Mouse (Mus musculus) spleen, embryonic (tissue): Measurements from ENCODE around the gene Fam174b.

ENCODE experiments used
- CTCF ChIA-PET: fragments of 350-600 bp; sonication (Branson Sonifier 250); formaldehyde crosslinking; loops from one replicate; lab custom pipeline; 2022; lab: Charles Lee

The Fam174b gene

DNA sequence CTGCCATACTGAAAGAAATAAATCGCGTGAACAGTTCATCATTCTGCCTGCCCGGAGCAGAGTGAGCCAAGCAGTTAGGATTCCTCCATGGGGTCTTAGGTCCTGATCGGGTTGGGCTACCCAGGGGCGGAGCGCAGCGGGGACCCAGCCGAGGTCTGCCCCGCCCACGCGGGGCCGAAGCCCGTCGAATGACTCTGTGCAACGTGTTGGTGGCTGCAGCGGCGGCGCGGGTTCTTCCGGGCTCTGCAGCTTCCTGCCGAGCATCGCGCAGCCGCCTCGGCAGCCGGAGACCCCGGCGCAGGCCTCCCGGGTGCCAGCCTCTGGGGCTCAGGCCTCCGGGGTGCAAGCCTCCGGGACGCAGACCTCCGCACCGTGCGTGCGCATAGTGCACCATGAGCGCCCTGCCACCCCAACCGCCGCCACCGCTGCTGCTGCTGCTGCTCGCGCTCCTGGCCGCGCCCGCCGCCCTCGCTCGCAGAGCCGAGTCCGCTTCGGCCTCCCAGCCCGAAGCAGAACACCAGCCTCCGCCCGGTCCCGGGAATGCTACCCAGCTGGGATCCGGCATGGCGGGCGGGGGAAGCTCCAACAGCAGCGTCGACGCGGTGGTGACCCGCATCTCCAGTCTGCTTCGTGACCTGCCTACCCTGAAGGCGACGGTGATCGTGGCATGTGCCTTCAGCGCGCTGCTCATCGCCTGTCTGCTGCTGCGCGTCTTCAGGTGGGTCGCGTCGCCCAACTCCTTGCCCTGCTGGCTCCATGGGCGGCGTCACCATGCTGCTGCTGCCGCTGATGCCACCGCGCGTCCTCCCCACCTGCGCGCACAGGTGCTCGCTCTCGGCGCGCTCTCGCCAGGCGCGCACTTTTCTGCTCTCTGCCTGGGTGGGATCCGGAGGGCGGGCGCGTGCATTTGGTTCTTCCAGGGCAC lies at the start of gene Fam174b:
Fam174b (plus strand) TSS at position 192 of the 925 bp plus-strand sequence.
- CTCF ChIA-PET, result no interaction called here

- CTCF ChIA-PET, result no interaction called here
These were observed 43.0 kb upstream of the Fam174b start for GRCm38 (mm10) chr7:73697092-73697491.

GRCm38 (mm10) chr7:73704305-73704704 lies 35.8 kb upstream of the Fam174b start:
- CTCF ChIA-PET, result no interaction called here

GRCm38 (mm10) chr7:73713506-73713905 lies 26.6 kb upstream of the Fam174b start:
- CTCF ChIA-PET, result no interaction called here

DNA sequence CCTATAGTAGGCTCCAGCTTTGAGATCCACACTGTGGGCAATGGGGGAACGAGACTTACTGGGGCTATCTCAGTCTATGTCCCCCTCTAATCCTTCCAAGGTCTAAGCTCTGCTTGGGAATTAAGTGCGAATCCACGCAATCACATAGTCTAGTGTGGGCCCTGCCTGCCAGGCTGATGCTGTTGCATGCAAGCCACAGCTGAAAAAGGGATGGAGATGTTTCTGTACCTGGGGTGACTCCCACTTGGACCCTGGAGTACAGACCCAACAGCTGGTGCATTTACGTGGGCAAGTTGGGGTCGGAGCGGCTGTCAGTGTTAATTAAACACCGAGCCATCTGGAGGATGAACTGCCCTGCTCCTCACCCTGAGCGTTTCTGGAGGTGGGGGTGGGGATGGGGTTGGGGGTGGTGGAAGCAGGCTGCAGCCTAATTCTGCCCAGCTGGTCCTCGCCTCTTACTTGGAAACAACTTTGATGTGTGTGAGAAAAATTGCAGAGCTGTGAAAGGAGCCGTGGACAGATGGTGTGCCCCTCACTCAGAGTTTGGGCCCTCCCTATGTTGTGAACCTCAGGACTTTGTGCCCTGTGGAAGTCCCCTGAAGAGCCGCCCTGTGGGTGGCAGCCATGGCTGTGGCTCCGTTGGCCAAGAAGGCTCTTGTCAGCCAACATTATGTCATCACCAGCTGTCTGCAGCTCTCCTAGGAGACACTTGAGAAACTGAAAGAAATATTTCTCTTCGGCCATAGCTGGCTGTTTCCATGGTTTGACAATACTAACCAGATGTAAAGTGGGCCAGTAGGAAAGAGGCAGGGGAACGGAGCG lies 24.0 kb upstream of the Fam174b start:
- CTCF ChIA-PET, result no interaction called here

DNA sequence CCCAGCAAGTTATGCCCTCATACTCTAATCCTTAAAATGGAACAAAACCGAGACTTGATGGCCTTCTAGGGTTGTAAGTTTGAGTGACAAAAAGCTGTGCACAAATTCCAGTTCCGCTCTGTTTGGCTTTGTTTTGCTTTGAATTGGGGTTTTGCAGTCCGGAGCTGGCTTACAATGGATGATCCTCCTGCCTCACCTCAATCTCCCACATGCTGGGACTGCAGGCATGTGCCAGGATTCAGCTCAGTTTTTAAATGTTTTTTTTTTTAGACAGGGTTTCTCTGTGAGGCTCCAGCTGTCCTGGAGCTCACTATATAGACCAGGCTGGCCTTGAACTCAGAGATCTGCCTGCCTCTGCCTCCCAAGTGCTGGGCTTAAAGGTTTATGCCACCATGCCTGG lies 23.3 kb upstream of the Fam174b start:
- CTCF ChIA-PET, result no interaction called here

DNA sequence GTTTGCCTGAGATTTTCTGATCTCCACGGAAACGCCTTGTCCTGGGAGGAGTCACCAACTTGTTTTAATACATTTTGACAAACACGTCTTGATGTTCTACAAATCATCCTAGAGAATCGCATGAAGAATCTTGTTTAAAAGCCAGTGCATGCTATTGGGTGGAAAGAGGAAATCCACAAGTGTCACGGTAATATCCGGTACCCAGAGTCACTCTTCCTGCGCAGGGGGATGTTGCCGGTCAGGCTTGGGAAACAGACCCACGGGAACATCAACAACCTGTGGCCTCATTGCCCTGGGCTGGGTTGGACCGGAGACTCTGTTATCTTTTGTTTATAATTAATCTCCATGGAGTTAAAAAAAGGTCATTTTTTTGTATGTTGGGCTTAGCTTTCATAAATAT lies 22.1 kb upstream of the Fam174b start:
- CTCF ChIA-PET, result no interaction called here

DNA sequence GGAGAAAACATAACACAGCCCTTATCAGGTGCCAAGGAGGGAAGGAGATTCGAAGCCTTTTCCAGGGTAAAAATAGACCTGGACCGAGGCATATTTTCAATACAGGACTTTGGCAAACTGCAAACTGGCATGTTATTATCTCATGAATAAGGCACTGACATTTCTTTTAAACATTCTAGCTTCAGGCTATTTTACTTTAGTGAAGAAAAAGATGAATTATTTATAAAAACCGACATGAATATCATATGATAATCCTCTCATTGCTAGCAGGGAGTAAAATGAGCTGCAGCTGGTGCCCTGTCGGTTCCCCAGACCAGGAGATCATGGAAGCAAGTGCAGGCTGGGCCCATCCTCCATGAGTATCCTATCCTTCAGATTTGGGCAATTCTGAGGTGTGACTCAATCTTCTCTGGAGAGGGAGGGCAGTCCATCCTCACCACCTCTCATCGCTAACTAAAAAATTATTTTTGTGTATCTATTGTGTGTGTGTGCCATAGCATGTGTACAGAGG lies 21.6 kb upstream of the Fam174b start:
- CTCF ChIA-PET, result no interaction called here

DNA sequence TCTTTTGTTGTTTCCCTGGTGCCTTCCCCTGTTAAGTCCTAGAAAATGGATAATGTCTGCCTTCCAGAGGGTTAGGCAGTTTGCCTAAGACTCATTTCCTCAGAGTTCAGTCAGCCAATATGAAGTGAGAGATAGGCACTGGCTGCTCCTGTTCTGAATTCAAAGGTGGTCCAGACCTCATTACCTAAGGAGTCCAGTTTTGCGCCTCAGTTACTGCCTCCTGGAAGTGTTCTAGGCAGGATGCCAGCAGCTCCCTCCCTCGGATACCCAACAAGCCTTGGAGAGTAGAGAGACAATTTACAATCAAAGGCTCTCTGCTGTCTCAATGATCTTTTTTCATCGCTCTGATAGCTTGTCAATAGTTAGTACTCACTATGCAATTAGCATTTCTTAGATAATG lies 19.1 kb upstream of the Fam174b start:
- CTCF ChIA-PET, result no interaction called here

- CTCF ChIA-PET, result no interaction called here
These were observed 18.3 kb upstream of the Fam174b start for GRCm38 (mm10) chr7:73721764-73722163.

- CTCF ChIA-PET, result no interaction called here
These were observed 10.2 kb upstream of the Fam174b start for GRCm38 (mm10) chr7:73729913-73730312.

DNA sequence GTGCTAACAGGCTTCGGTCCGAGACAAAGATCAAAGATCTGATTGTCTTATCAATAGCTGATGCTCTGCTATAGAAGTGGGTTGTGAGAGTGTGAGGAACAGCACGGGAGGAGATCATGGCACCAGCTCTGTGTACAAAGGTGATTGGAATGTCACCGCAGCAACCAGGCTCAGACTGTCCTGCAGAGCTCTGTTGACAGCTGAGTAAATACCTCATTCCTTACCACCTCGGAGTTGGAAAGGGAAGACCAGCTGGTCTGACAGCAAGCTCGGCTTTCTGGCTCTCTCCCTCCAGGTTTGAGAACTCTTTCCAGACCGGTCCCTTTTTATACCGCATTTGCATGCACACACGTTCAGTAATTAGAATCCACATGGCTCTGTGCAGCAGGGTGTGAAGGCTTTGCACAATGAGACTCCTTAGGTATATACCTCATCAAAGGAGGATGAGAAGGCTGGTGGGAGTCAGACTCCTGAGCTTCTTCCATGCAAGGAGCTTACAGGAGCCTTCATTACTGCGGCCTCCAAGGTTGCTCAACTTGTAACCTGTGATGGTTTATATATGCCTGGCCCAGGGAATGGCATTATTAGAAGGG lies 9.6 kb upstream of the Fam174b start:
- CTCF ChIA-PET, result no interaction called here

- CTCF ChIA-PET, result no interaction called here
These were observed 4.1 kb upstream of the Fam174b start for GRCm38 (mm10) chr7:73736046-73736445.

DNA sequence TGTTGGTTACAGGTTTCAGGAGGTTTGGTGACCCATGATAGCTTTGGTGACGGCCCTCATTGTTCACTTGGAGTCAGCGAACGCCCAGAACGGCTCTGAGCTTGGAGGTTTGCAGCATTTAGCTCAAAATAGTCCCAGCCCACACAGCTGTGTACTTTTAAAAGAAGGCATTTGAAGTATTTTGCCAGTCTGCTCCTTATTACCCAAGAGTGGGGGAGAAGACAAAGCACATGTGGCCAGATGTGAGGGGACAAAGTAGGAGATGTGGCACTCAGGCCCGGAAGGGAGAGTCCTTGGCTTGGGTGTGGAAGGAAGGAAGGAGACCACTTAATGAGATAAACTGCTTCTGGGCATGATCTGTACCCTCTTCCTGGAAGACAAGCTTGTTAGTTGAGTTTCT lies 1.3 kb downstream of the Fam174b start:
- CTCF ChIA-PET, result no interaction called here

- CTCF ChIA-PET, result no interaction called here
These were observed 1.7 kb downstream of the Fam174b start for GRCm38 (mm10) chr7:73741841-73742240.

DNA sequence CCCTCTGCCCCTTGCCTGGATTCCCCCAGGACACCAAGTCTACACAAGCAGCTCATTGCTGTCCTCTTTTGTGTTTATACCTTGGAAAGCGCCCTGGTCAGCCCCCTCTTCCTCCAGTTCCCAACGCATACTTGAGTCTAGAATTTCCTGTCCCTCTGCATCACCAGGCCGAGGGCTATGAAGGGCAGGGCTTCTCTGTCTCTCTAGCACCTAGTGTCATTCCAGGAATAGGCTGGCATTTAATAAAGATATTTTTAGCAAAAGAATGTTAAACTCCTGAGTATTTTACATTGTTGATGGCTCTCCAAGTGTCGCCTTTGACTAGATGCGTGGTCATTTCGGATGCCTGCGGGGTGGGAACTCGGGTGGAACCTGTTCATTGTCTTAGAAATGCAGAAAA lies 3.0 kb downstream of the Fam174b start:
- CTCF ChIA-PET, result no interaction called here

- CTCF ChIA-PET, result no interaction called here
These were observed 3.8 kb downstream of the Fam174b start for GRCm38 (mm10) chr7:73743831-73744370.

GRCm38 (mm10) chr7:73745903-73746302 lies 5.8 kb downstream of the Fam174b start:
- CTCF ChIA-PET, result no interaction called here

DNA sequence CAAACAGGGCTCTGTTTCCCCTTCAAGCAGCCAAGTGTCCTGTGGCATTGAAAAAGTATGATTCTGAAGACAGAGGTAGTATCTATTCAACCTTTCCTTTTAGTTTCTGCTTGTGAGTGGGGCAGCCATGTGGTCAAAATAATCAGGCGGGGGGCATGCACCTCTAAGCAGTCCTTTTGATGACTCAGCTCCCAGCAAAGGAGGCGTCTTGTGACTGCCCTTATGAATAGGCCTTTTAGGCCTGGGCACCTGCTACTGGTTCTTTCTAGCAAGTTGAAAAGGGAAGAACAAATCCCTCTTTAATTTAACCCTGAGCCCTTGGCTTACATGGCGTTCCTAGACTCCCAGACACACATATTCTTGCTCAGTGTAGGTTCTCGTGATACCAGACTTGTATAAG lies 6.7 kb downstream of the Fam174b start:
- CTCF ChIA-PET, result no interaction called here

GRCm38 (mm10) chr7:73747531-73747930 lies 7.4 kb downstream of the Fam174b start:
- CTCF ChIA-PET, result no interaction called here

DNA sequence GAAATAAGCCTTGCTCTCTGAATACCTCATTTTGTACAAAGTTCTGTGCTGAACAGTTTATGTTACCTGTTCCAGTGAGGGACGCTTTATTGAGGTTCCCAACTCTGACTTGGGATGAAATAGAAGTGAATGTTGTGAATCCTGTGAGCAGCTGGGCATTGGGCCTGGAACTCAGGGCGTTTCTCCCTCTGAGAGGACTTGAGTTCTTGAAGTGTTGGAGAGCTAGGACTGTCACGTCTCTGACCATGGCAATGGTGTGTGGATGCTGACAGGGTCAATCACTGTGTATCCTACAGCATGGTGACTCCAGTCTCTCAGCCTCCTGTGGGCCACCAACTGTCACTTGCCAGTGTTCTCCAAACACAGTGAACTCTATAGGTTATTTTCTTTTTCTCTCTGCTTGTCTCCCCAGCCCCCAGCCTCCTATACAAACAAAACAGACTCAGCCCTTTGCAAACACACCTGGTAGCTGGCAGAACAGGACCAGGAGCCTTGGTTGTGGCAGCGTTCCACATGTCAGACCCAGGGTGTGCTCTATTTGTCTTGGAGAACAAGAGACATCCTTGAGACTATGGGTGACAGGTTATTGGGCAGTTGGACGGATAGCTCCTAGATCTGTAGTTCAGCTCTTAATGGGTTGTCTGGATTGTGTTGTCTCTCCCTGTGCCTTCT lies 8.5 kb downstream of the Fam174b start:
- CTCF ChIA-PET, result no interaction called here
